Mouse (Mus musculus) lung, postnatal 25 days (tissue): ENCODE results near the gene Dnajc10.
A peak's percentile ranks its signal among the peaks of the same experiment; 100 is the strongest.

ENCODE experiments used
- DNase-seq: peaks from one replicate; pipeline ENCODE4 v3.0.0; 2022; ENCODE audit warnings: low spot score

Dnajc10 gene

GRCm38 (mm10) chr2:80340537-80340936, 25.3 kb downstream of the Dnajc10 start:
- DNase-seq, result no peak

- no peak for DNase-seq
Measured at GRCm38 (mm10) chr2:80354531-80354930, 39.3 kb downstream of the Dnajc10 start.

GRCm38 (mm10) chr2:80356656-80357231, 41.5 kb downstream of the Dnajc10 start:
- DNase-seq, result no peak

- DNase-seq, result no peak
Measured at GRCm38 (mm10) chr2:80371458-80371857, 56.2 kb downstream of the Dnajc10 start.

DNA sequence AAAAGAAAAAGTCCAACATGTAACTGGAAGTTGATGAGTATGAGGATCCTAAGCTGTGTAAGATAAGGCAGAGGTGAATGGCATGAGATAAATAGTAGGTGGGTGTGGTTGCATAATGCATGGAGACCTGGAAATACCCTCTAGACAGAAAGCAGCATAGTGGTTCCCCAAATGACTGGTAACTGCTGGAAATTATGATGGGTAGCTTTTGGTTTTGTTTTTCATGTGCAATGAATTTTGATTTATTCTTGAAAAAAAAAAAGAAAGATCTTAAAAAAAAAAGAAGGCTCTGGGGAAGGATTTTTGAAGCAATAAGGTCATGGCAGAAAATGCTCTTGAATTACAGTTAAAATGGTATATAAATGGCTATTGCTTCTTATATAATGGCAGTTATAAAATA, 59.6 kb downstream of the Dnajc10 start:
- DNase-seq, result no peak

DNA sequence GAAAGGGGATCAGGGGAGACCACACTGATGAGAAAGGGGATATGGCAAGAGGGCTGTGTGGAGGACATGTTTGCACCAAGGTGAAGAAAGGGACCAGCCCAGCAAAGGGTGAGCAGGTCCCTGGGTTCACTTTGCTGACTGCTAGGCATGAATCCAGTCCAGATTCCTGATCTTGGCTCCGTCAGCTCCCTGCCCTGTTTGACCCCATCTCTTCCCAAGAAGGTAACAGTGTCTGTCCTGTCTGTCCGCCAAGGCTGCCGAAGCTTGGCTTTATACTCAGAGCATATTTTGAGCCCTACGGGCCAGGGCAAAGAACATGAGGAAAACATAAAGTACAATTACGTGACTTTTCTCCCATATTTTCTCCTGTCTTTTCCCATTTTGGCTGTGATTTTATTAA, 64.6 kb downstream of the Dnajc10 start:
- DNase-seq, result no peak

GRCm38 (mm10) chr2:80384447-80384846, 69.2 kb downstream of the Dnajc10 start:
- DNase-seq, result no peak

- no peak for DNase-seq
Measured at GRCm38 (mm10) chr2:80386255-80386654, 71.0 kb downstream of the Dnajc10 start.

DNA sequence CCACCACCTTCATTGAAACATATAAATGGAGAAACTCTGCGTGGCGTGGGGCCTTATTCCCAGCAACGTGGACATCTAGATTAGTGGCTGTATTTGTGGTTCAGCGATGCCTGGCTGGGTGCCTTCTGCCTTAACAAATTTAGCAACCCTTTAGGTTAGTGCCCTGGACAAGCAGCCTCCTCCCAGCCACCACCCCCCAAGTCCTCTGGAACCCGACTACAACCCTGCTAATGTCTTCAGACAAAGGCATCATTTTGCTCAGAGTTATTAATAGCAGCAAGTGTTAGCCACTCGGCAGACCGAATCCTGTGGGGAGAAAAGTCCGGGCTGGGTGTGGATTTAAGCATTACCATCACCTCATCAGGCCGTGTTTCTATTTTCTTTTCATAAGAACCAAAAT, 72.4 kb downstream of the Dnajc10 start:
- DNase-seq, result peak; percentile 4

- DNase-seq, result no peak
Measured at GRCm38 (mm10) chr2:80388341-80388740, 73.1 kb downstream of the Dnajc10 start.

- no peak for DNase-seq
Measured at GRCm38 (mm10) chr2:80396057-80396456, 80.8 kb downstream of the Dnajc10 start.

- DNase-seq, result no peak
Measured at GRCm38 (mm10) chr2:80396864-80397263, 81.6 kb downstream of the Dnajc10 start.

DNA sequence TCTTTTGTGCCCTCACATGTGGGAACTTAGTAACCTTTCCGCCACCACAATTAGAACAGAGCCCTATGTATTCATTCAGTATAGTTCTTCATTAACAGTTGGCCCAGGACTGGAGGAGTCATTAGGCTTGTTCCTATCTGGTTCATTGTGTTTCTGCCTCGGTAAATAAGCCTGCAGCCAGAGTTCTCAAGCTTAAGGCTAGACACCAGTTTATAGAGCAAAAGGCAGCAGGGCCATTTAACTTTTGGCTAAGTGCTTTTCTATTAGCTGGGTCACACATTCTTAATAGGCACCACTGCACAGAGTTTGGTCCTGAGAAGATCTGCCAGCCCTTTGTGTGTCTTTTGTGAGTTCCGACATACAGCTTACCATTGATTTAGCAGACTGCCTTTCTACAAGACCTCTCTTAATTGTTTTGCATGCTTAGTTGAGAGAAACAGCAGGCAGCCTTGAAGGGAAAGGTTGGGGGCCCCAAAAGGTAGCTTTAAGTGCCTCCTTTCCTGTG, 83.4 kb downstream of the Dnajc10 start:
- DNase-seq, result no peak
